Mouse (Mus musculus): ENCODE results near the gene Gm1123. TPM values are rescaled to one million over a fixed set of nuclear protein-coding genes. Genes with fewer than 3 reads are reported as not detected.

The Gm1123 gene
- total and polyA plus RNA-seq, 3 experiments: not detected

DNA sequence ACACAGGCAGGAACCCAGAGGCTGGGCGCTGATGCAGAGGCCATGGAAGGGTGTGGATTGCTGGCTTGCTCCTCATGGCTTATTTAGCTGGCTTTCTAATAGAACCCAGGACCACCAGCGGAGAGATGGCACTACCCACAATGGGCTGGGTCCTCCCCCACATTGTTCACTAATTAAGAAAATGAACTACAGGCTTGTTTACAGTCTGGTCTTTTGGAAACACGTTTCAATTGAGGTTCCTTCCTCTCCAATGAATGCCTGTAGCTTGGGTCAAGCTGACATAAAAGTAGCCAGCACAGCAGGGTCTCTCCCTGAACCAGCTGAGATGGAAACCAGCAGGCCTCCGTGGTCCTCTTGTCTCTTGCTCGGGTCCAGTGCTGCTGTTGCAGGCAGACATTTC is 14.3 kb downstream of the Gm1123 start:
- DNase-seq: no peak
- Histone ChIP-seq H3K4me3 (no peak overlapping the region), H3K27me3 (ENCODE audit: control insufficient read depth, insufficient read depth, low read length) (no peaks in the 10 kb centered on the region), H3K4me1 (ENCODE audit: control insufficient read depth, insufficient read depth, low read length) (no peaks in the 10 kb centered on the region), H3K79me2 (replicated peaks; ENCODE audit: control insufficient read depth, insufficient read depth, low read length) (no peaks in the 10 kb centered on the region), H3K27ac (no peak overlapping the region), H3K9ac (ENCODE audit: low read depth, low read length) (no peak overlapping the region), H3K36me3 (ENCODE audit: control insufficient read depth, insufficient read depth, low read length) (no peaks in the 10 kb centered on the region)
- TF ChIP-seq POLR2A (IDR thresholded peaks at IDR 0.05; ENCODE audit: insufficient read depth, low read depth, low read length) (no peak), EP300 (IDR thresholded peaks at IDR 0.05; ENCODE audit: insufficient read depth, low read depth, low read length) (no peak), CTCF (IDR thresholded peaks at IDR 0.05) (no peak)
- 57% methylated on average over 5 of the region's 5 CpGs for WGBS
- intact Hi-C loops (cut with DNase I): no loop called here

DNA sequence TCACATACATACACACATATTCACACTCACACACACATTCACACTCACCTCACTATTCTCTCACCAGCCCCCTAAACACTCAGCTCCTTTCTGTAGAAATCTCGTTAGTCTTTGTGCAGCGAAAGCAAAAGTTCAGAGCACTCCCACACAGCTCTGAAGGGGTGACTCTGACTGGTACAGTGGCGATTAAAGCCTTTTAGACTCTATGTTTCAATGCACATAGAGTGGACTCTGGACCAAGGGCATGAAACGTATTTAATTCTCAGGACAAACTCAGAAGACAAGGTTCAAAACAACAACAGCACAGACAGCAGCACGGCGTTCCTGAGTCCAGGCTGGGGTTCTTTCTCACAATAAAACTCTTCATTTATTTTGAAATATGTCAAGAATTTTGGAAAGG is 17.8 kb downstream of the Gm1123 start:
- intact Hi-C loops (cut with DNase I): no loop called here
- Histone ChIP-seq H3K36me3 (ENCODE audit: control insufficient read depth, insufficient read depth, low read length) (no peaks in the 10 kb centered on the region), H3K27me3 (ENCODE audit: control insufficient read depth, insufficient read depth, low read length) (no peaks in the 10 kb centered on the region), H3K4me3 (no peak overlapping the region), H3K27ac (no peak overlapping the region), H3K79me2 (replicated peaks; ENCODE audit: control insufficient read depth, insufficient read depth, low read length) (no peaks in the 10 kb centered on the region), H3K4me1 (ENCODE audit: control insufficient read depth, insufficient read depth, low read length) (no peaks in the 10 kb centered on the region), H3K9ac (ENCODE audit: low read depth, low read length) (no peak overlapping the region)
- TF ChIP-seq CTCF (IDR thresholded peaks at IDR 0.05) (no peak), POLR2A (IDR thresholded peaks at IDR 0.05; ENCODE audit: insufficient read depth, low read depth, low read length) (no peak), EP300 (IDR thresholded peaks at IDR 0.05; ENCODE audit: insufficient read depth, low read depth, low read length) (no peak)
- DNase-seq: no peak
- 81% methylated on average over 6 of the region's 6 CpGs for WGBS

DNA sequence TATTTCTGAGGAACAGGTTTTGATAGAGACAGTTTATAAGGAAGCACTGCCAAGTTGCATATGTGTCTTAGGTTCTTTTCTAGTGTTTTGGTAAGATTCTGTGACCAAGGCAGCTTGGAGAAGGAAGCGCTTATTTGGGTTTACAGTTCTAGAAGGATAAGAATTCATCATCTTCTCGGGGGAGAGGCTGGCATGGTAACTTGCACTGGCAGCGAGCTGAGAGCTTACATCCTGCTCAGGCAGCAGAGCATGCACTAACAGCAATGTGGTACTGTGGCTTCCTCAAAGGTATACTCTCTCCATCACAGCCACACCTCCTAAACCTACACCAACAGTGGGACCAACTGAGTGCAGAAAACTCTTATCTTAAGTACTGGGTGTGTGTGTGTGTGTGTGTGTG is 18.8 kb downstream of the Gm1123 start:
- intact Hi-C loops (cut with DNase I): no loop called here
- Histone ChIP-seq H3K4me1 (ENCODE audit: control insufficient read depth, insufficient read depth, low read length) (no peaks in the 10 kb centered on the region), H3K4me3 (no peak overlapping the region), H3K79me2 (replicated peaks; ENCODE audit: control insufficient read depth, insufficient read depth, low read length) (no peaks in the 10 kb centered on the region), H3K9ac (ENCODE audit: low read depth, low read length) (no peak overlapping the region), H3K27me3 (ENCODE audit: control insufficient read depth, insufficient read depth, low read length) (no peaks in the 10 kb centered on the region), H3K27ac (no peak overlapping the region), H3K36me3 (ENCODE audit: control insufficient read depth, insufficient read depth, low read length) (no peaks in the 10 kb centered on the region)
- no peak for DNase-seq
- 65% methylated on average over 3 of the region's 3 CpGs for WGBS
- TF ChIP-seq POLR2A (IDR thresholded peaks at IDR 0.05; ENCODE audit: insufficient read depth, low read depth, low read length): no peak
- no peak for TF ChIP-seq EP300 (IDR thresholded peaks at IDR 0.05; ENCODE audit: insufficient read depth, low read depth, low read length)
- TF ChIP-seq CTCF (IDR thresholded peaks at IDR 0.05): no peak

DNA sequence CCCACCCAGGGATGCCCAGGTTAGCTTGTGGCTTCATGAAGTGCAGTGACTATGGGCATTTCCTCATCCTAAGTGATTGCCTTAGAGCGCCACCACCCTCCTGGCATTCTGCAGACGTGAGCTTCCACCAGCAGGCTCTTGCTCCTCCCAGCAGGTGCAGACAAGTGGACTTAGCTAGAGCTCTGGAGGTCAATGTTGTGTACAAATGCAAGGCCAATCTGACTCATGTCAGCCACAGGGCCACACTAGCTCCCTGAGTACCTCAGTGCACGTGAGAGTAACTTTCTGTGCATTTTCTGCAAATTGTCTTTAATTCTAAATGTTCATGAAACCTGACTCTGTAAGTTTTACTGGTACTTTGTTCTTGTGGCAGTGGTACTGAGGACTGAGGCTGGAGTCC is 19.2 kb downstream of the Gm1123 start:
- H3K36me3 ChIP-seq (ENCODE audit: control insufficient read depth, insufficient read depth, low read length): no peaks in the 10 kb centered on the region
- no peak for DNase-seq
- H3K4me3 ChIP-seq: no peak overlapping the region
- intact Hi-C loops (cut with DNase I): no loop called here
- 76% methylated on average over 3 of the region's 3 CpGs for WGBS
- H3K27ac ChIP-seq: no peak overlapping the region
- H3K4me1 ChIP-seq (ENCODE audit: control insufficient read depth, insufficient read depth, low read length): no peaks in the 10 kb centered on the region
- no peak overlapping the region for H3K9ac ChIP-seq (ENCODE audit: low read depth, low read length)
- no peaks in the 10 kb centered on the region for H3K79me2 ChIP-seq (replicated peaks; ENCODE audit: control insufficient read depth, insufficient read depth, low read length)
- H3K27me3 ChIP-seq (ENCODE audit: control insufficient read depth, insufficient read depth, low read length): no peaks in the 10 kb centered on the region
- TF ChIP-seq CTCF (IDR thresholded peaks at IDR 0.05) (no peak), POLR2A (IDR thresholded peaks at IDR 0.05; ENCODE audit: insufficient read depth, low read depth, low read length) (no peak), EP300 (IDR thresholded peaks at IDR 0.05; ENCODE audit: insufficient read depth, low read depth, low read length) (no peak)

DNA sequence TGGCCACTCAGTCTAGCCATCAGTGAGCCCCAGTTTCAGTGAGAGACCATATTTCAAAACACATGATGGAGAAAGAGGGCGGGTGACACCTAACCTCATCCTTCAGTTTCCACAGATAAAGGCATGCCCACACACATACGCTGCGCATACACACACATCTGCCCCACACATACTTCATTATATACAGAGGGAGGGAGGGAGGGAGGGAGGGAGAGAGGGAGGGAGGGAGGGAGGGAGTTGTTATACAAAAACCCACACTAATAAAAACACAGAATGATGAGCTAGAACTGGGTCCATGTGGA is 25.7 kb downstream of the Gm1123 start:
- no peaks in the 10 kb centered on the region; the same call in 1 of the 2 replicates for H3K4me1 ChIP-seq (ENCODE audit: control insufficient read depth, insufficient read depth, low read length)
- intact Hi-C loops (cut with DNase I): no loop called here

DNA sequence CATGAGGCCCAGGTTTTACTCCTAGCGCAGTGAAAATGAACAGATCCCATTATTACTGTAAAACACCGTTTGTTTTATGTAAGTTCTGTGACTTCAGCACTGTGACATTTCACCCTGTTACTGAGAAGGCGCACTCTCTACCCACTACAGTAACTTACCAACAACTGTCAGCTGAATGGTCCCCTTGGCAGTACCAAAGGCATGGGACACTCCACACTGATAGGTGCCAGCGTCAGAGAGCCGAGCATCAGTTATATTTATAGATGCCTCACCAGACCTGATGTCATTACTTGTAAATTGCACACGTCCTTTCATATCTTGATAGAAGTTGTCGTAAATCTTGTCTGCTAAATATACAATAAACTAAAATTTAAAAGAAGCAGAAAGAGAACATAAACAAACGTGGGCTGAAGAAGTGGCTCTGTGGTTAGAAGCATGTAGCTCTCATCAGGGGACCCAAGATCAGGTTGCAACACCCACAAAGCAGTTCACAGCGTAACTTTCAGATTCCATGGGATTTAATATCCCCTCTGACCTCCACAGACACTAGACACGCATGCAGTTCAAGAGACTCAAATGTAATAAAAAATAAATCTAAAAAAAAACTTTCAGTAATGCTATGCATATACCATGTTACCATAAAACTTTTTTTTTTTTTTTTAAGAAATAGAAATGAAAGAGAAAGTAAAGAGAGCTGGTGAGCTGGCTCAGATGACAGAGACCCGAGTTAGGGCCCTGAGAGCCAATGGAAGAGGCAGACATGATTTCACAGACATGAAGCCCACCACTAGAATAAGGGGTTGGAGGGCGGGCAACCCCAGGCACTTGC is 26.2 kb downstream of the Gm1123 start:
- no peaks in the 10 kb centered on the region; the same call in 1 of the 2 replicates for H3K4me1 ChIP-seq (ENCODE audit: control insufficient read depth, insufficient read depth, low read length)
- 64% methylated on average over 12 of the region's 12 CpGs for WGBS
- H3K27me3 ChIP-seq (ENCODE audit: control insufficient read depth, insufficient read depth, low read length): no peaks in the 10 kb centered on the region
- H3K79me2 ChIP-seq (replicated peaks; ENCODE audit: control insufficient read depth, insufficient read depth, low read length): no peaks in the 10 kb centered on the region
- no peak overlapping the region for H3K9ac ChIP-seq (ENCODE audit: low read depth, low read length)
- no peak for DNase-seq
- H3K27ac ChIP-seq: no peak overlapping the region
- TF ChIP-seq EP300 (IDR thresholded peaks at IDR 0.05; ENCODE audit: insufficient read depth, low read depth, low read length) (no peak), POLR2A (IDR thresholded peaks at IDR 0.05; ENCODE audit: insufficient read depth, low read depth, low read length) (no peak), CTCF (IDR thresholded peaks at IDR 0.05) (no peak)
- H3K4me3 ChIP-seq: no peak overlapping the region
- intact Hi-C loops (cut with DNase I): no loop called here
- no peaks in the 10 kb centered on the region for H3K36me3 ChIP-seq (ENCODE audit: control insufficient read depth, insufficient read depth, low read length)

More for the DNA sequence above, 25.7 kb downstream of the Gm1123 start:
- H3K9ac ChIP-seq (ENCODE audit: low read depth, low read length): no peak overlapping the region
- H3K79me2 ChIP-seq (replicated peaks; ENCODE audit: control insufficient read depth, insufficient read depth, low read length): no peaks in the 10 kb centered on the region
- no peak overlapping the region for H3K4me3 ChIP-seq
- no peak for DNase-seq
- H3K27me3 ChIP-seq (ENCODE audit: control insufficient read depth, insufficient read depth, low read length): no peaks in the 10 kb centered on the region
- TF ChIP-seq POLR2A (IDR thresholded peaks at IDR 0.05; ENCODE audit: insufficient read depth, low read depth, low read length) (no peak), CTCF (IDR thresholded peaks at IDR 0.05) (no peak), EP300 (IDR thresholded peaks at IDR 0.05; ENCODE audit: insufficient read depth, low read depth, low read length) (no peak)
- WGBS: 95% methylated on average over 3 of the region's 3 CpGs
- no peak overlapping the region for H3K27ac ChIP-seq
- no peaks in the 10 kb centered on the region for H3K36me3 ChIP-seq (ENCODE audit: control insufficient read depth, insufficient read depth, low read length)

All from heart, adult 2 months (tissue).